Comparison of ENCODE assay signal across 8 mouse cellular contexts in the genomic region with DNA sequence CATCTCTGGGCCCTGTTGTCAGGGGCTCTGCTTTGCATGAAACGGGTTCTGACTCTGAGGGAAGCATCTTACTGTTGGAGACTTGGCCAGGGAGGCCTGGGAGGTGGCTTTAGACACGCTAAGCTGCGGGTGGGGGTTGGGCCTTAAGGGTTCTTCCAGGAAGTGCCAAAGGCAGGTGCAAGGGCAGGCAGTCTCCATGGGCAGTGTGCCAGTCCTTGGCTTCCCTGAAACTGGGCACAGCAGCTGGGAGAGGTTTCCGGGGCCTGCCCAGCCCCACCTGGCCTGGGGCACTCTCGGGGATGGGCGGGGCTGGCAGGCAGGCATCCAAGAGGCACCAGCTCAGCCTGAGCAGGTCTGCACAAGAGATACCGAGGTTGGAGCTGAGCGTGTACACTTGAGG. TPM values are rescaled to one million over a fixed set of nuclear protein-coding genes. Genes with fewer than 3 reads are reported as not detected.
DNase-seq lines count a peak whose midpoint lies in the region; ATAC-seq and TF ChIP-seq lines count a peak whose summit lies in the region.

No protein-coding gene starts in this region.

- no peak for ATAC-seq in heart, postnatal 0 days (ENCODE audit: insufficient read depth, low read depth)
- ATAC-seq in stomach, postnatal 0 days (ENCODE audit: low FRiP score, low TSS enrichment): peak; percentile 55

- H3K27me3 ChIP-seq in heart, adult 2 months (ENCODE audit: control insufficient read depth, insufficient read depth, low read length): no peaks in the 10 kb centered on the region
- H3K27me3 ChIP-seq in heart, postnatal 0 days (ENCODE audit: control insufficient read depth, insufficient read depth, low read length): no peaks in the 10 kb centered on the region
- peaks cover 66% of the 10 kb centered on the region for H3K27me3 ChIP-seq in limb, embryonic 10.5 days (ENCODE audit: low read depth, poor library complexity, severe bottlenecking)
- no peaks in the 10 kb centered on the region for H3K27me3 ChIP-seq in stomach, postnatal 0 days (ENCODE audit: control insufficient read depth, insufficient read depth, low read length)

- no peak overlapping the region for H3K4me2 ChIP-seq in heart, postnatal 0 days (ENCODE audit: low read depth, low read length)
- H3K4me2 ChIP-seq in stomach, postnatal 0 days (replicated peaks; ENCODE audit: low read depth): peak overlapping the region; percentile 12; the same call in 1 of the 2 replicates

- H3K27ac ChIP-seq in heart, adult 2 months: no peak overlapping the region
- peak overlapping the region; percentile 9; the same call in 1 of the 2 replicates for H3K27ac ChIP-seq in heart, postnatal 0 days (ENCODE audit: low read depth)
- H3K27ac ChIP-seq in limb, embryonic 10.5 days: peak overlapping the region; percentile 92
- peak overlapping the region; percentile 91 for H3K27ac ChIP-seq in stomach, postnatal 0 days (replicated peaks)

- peak in 1 of 2 experiments; percentile 62 for DNase-seq in heart, adult 2 months
- DNase-seq in heart, postnatal 25 days (ENCODE audit: low spot score): no peak
- peak; percentile 80 for DNase-seq in MN1 (ENCODE audit: low spot score)
- no peak for DNase-seq in heart, postnatal 0 days (ENCODE audit: low spot score)
- no peak for DNase-seq in limb, embryonic 10.5 days (ENCODE audit: low spot score)
- peak; percentile 96 for DNase-seq in stomach, postnatal 0 days (ENCODE audit: low spot score)
- no peak for DNase-seq in left cerebral cortex, postnatal 36 days (ENCODE audit: low spot score in 2 of 2)
- no peak for DNase-seq in embryo, embryonic 10.5 days (ENCODE audit: low spot score)

- TF ChIP-seq POLR2A in heart, adult 2 months (IDR thresholded peaks at IDR 0.05; ENCODE audit: insufficient read depth, low read depth, low read length): no peak

- no peaks in the 10 kb centered on the region for H3K9me3 ChIP-seq in heart, postnatal 0 days (replicated peaks; ENCODE audit: control insufficient read depth, low read length)
- H3K9me3 ChIP-seq in limb, embryonic 10.5 days (replicated peaks): no peaks in the 10 kb centered on the region
- H3K9me3 ChIP-seq in stomach, postnatal 0 days (ENCODE audit: control insufficient read depth, low read length): no peaks in the 10 kb centered on the region

- 0 out of 2 replicates have a peak, but pooled peaks have one; percentile 24 for TF ChIP-seq EP300 in heart, adult 2 months (IDR thresholded peaks at IDR 0.05; ENCODE audit: insufficient read depth, low read depth, low read length)
- TF ChIP-seq EP300 in heart, postnatal 0 days (IDR thresholded peaks at IDR 0.05; ENCODE audit: low read depth): no peak
- TF ChIP-seq EP300 in stomach, postnatal 0 days (optimal IDR thresholded peaks at IDR 0.05): no peak

- TF ChIP-seq CTCF in heart, adult 2 months (IDR thresholded peaks at IDR 0.05): no peak
- no peak for TF ChIP-seq CTCF in heart, postnatal 0 days (IDR thresholded peaks at IDR 0.05; ENCODE audit: low read depth)
- no peak for TF ChIP-seq CTCF in stomach, postnatal 0 days (IDR thresholded peaks at IDR 0.05; ENCODE audit: low read depth)

- H3K79me2 ChIP-seq in heart, adult 2 months (replicated peaks; ENCODE audit: control insufficient read depth, insufficient read depth, low read length): no peaks in the 10 kb centered on the region

- H3K36me3 ChIP-seq in heart, adult 2 months (ENCODE audit: control insufficient read depth, insufficient read depth, low read length): no peaks in the 10 kb centered on the region
- H3K36me3 ChIP-seq in heart, postnatal 0 days (replicated peaks; ENCODE audit: control insufficient read depth, insufficient read depth, low read length): no peaks in the 10 kb centered on the region
- no peaks in the 10 kb centered on the region for H3K36me3 ChIP-seq in limb, embryonic 10.5 days
- no peaks in the 10 kb centered on the region for H3K36me3 ChIP-seq in stomach, postnatal 0 days (ENCODE audit: control insufficient read depth, insufficient read depth, low read length)

- peaks cover 36% of the 10 kb centered on the region for H3K4me1 ChIP-seq in heart, adult 2 months (ENCODE audit: control insufficient read depth, insufficient read depth, low read length)
- peaks cover 76% of the 10 kb centered on the region for H3K4me1 ChIP-seq in heart, postnatal 0 days (ENCODE audit: control insufficient read depth, insufficient read depth)
- H3K4me1 ChIP-seq in limb, embryonic 10.5 days: peaks cover 85% of the 10 kb centered on the region
- peaks cover 56% of the 10 kb centered on the region for H3K4me1 ChIP-seq in stomach, postnatal 0 days (replicated peaks; ENCODE audit: control insufficient read depth, insufficient read depth)

- no peak overlapping the region for H3K9ac ChIP-seq in heart, adult 2 months (ENCODE audit: low read depth, low read length)
- no peak overlapping the region for H3K9ac ChIP-seq in heart, postnatal 0 days (replicated peaks; ENCODE audit: low read depth, low read length)
- H3K9ac ChIP-seq in stomach, postnatal 0 days (ENCODE audit: low read length): 0 out of 2 replicates have a peak overlapping the region, but pooled peaks have one; percentile 41

- no peak overlapping the region for H3K4me3 ChIP-seq in heart, adult 2 months
- H3K4me3 ChIP-seq in heart, postnatal 0 days (ENCODE audit: low read depth, low read length): no peak overlapping the region
- H3K4me3 ChIP-seq in limb, embryonic 10.5 days: peak overlapping the region; percentile 6; the same call in 1 of the 2 replicates
- no peak overlapping the region for H3K4me3 ChIP-seq in stomach, postnatal 0 days (ENCODE audit: low read depth, low read length)

- intact Hi-C loops in heart, adult 2 months (cut with DNase I): no loop called here
- intact Hi-C loops in heart, postnatal 25 days (cut with DNase I): no loop called here
- intact Hi-C loops in left cerebral cortex, postnatal 36 days (cut with DNase I): no loop called here

- 23% methylated on average over 8 of the region's 8 CpGs for WGBS in heart, adult 2 months
- WGBS in heart, postnatal 0 days: 9% methylated on average over 8 of the region's 8 CpGs
- 38% methylated on average over 8 of the region's 8 CpGs for WGBS in limb, embryonic 10.5 days
- 27% methylated on average over 8 of the region's 8 CpGs for WGBS in stomach, postnatal 0 days

RNA-seq across cellular contexts. Expression of a gene that starts 7.8 kb away (rescaled TPM):
- 10 to 100 TPM; 10.9 to 13.9 TPM for total RNA-seq in heart, adult 2 months (2021)
- polyA plus RNA-seq in heart, adult 2 months (2012; rRNA removed): 10.0 and 10.1 TPM in 2 replicates
- 10 to 100 TPM in 1 of 2 experiments, 1 to 10 TPM in 1; 8.2 to 14.1 TPM for total RNA-seq in heart, postnatal 25 days (2021)
- 18.9 and 26.8 TPM in 2 replicates for total RNA-seq in heart, postnatal 0 days (2014; rRNA removed; ENCODE audit: low replicate concordance)
- polyA plus RNA-seq in heart, postnatal 0 days (2015; fragmentation: Nextera tagmentation; extraction: Ambion mirVana): 22.3 and 28.0 TPM in 2 replicates
- polyA plus RNA-seq in limb, embryonic 10.5 days (2016; fragmentation: Nextera tagmentation; extraction: Ambion mirVana): 4.5 and 9.8 TPM in 2 replicates
- polyA plus RNA-seq in stomach, postnatal 0 days (2015; fragmentation: Nextera tagmentation; extraction: Ambion mirVana): 59.5 and 62.2 TPM in 2 replicates
- 10 to 100 TPM; 17.4 to 23.9 TPM for total RNA-seq in left cerebral cortex, postnatal 36 days (2021)

RNA-seq across cellular contexts. Expression of a gene that starts 19.6 kb away (rescaled TPM):
- 1 to 10 TPM; 3.6 to 5.4 TPM for total RNA-seq in heart, adult 2 months (2021)
- 5.4 and 7.4 TPM in 2 replicates for polyA plus RNA-seq in heart, adult 2 months (2012; rRNA removed)
- total RNA-seq in heart, postnatal 25 days (2021): 1 to 10 TPM; 4.6 to 5.6 TPM
- 13.9 and 18.9 TPM in 2 replicates for total RNA-seq in heart, postnatal 0 days (2014; rRNA removed; ENCODE audit: low replicate concordance)
- 9.1 and 9.7 TPM in 2 replicates for polyA plus RNA-seq in heart, postnatal 0 days (2015; fragmentation: Nextera tagmentation; extraction: Ambion mirVana)
- 85.0 and 85.4 TPM in 2 replicates for polyA plus RNA-seq in limb, embryonic 10.5 days (2016; fragmentation: Nextera tagmentation; extraction: Ambion mirVana)
- 12.0 and 12.4 TPM in 2 replicates for polyA plus RNA-seq in stomach, postnatal 0 days (2015; fragmentation: Nextera tagmentation; extraction: Ambion mirVana)
- total RNA-seq in left cerebral cortex, postnatal 36 days (2021): 10 to 100 TPM; 17.6 to 21.2 TPM

RNA-seq across cellular contexts. Expression of a gene that starts 36.9 kb away (rescaled TPM):
- total RNA-seq in heart, adult 2 months (2021): 100 to 1,000 TPM; 126 to 133 TPM
- 151 and 188 TPM in 2 replicates for polyA plus RNA-seq in heart, adult 2 months (2012; rRNA removed)
- total RNA-seq in heart, postnatal 25 days (2021): 100 to 1,000 TPM; 143 to 148 TPM
- total RNA-seq in heart, postnatal 0 days (2014; rRNA removed; ENCODE audit: low replicate concordance): 163 and 256 TPM in 2 replicates
- polyA plus RNA-seq in heart, postnatal 0 days (2015; fragmentation: Nextera tagmentation; extraction: Ambion mirVana): 355 and 386 TPM in 2 replicates
- polyA plus RNA-seq in limb, embryonic 10.5 days (2016; fragmentation: Nextera tagmentation; extraction: Ambion mirVana): 342 and 401 TPM in 2 replicates
- 292 and 304 TPM in 2 replicates for polyA plus RNA-seq in stomach, postnatal 0 days (2015; fragmentation: Nextera tagmentation; extraction: Ambion mirVana)
- total RNA-seq in left cerebral cortex, postnatal 36 days (2021): 100 to 1,000 TPM; 120 to 153 TPM

Comparison
In these comparisons a context has a peak if more than half of its experiments do, and no peak if none do; other contexts are left out.
1. DNase-seq: peak in MN1 (single experiment) and stomach, postnatal 0 days (single experiment); none in heart, postnatal 25 days (single experiment), heart, postnatal 0 days (single experiment), limb, embryonic 10.5 days (single experiment), left cerebral cortex, postnatal 36 days (0 of 2) and embryo, embryonic 10.5 days (single experiment).